Mouse (Mus musculus): Measurements from ENCODE around the gene Slc39a11. TPM values are rescaled to one million over a fixed set of nuclear protein-coding genes. Genes with fewer than 3 reads are reported as not detected.

Slc39a11 gene
- polyA plus RNA-seq, 1 experiment from 2014 or later = 41.6 TPM

- H3K27ac ChIP-seq (ENCODE audit: low read length) = no peak overlapping the region
- H3K4me2 ChIP-seq (ENCODE audit: low read length) = no peak overlapping the region
- H3K4me1 ChIP-seq (replicated peaks; ENCODE audit: control insufficient read depth, insufficient read depth, low read length) = peaks cover 24% of the 10 kb centered on the region
- no peak overlapping the region for H3K9ac ChIP-seq (replicated peaks; ENCODE audit: low read depth, low read length)
- WGBS = 72% methylated on average over 18 of the region's 18 CpGs
- H3K27me3 ChIP-seq (replicated peaks; ENCODE audit: control insufficient read depth, insufficient read depth, low read length) = no peaks in the 10 kb centered on the region
- H3K9me3 ChIP-seq (ENCODE audit: control insufficient read depth, low read length) = no peaks in the 10 kb centered on the region
- no peaks in the 10 kb centered on the region for H3K36me3 ChIP-seq (ENCODE audit: control insufficient read depth, insufficient read depth)
- H3K4me3 ChIP-seq (replicated peaks; ENCODE audit: low read length) = no peak overlapping the region
- no peak for ATAC-seq
These were observed 441.3 kb downstream of the Slc39a11 start for GRCm38 (mm10) chr11:113208521-113209072.

- Histone ChIP-seq H3K4me3 (replicated peaks; ENCODE audit: low read length) (no peak overlapping the region), H3K27me3 (replicated peaks; ENCODE audit: control insufficient read depth, insufficient read depth, low read length) (no peaks in the 10 kb centered on the region), H3K27ac (ENCODE audit: low read length) (no peak overlapping the region), H3K36me3 (ENCODE audit: control insufficient read depth, insufficient read depth) (no peaks in the 10 kb centered on the region), H3K9me3 (ENCODE audit: control insufficient read depth, low read length) (no peaks in the 10 kb centered on the region), H3K4me2 (ENCODE audit: low read length) (no peak overlapping the region), H3K9ac (replicated peaks; ENCODE audit: low read depth, low read length) (no peak overlapping the region), H3K4me1 (replicated peaks; ENCODE audit: control insufficient read depth, insufficient read depth, low read length) (peaks cover 24% of the 10 kb centered on the region)
- ATAC-seq = no peak
- WGBS = 93% methylated on average over 12 of the region's 14 CpGs
These were observed 441.9 kb downstream of the Slc39a11 start for GRCm38 (mm10) chr11:113207966-113208365.

- Histone ChIP-seq H3K4me1 (replicated peaks; ENCODE audit: control insufficient read depth, insufficient read depth, low read length) (peaks cover 17% of the 10 kb centered on the region), H3K4me3 (replicated peaks; ENCODE audit: low read length) (no peak overlapping the region), H3K4me2 (ENCODE audit: low read length) (no peak overlapping the region), H3K27ac (ENCODE audit: low read length) (peak overlapping the region; percentile 24), H3K9me3 (ENCODE audit: control insufficient read depth, low read length) (no peaks in the 10 kb centered on the region), H3K36me3 (ENCODE audit: control insufficient read depth, insufficient read depth) (no peaks in the 10 kb centered on the region), H3K27me3 (replicated peaks; ENCODE audit: control insufficient read depth, insufficient read depth, low read length) (no peaks in the 10 kb centered on the region), H3K9ac (replicated peaks; ENCODE audit: low read depth, low read length) (no peak overlapping the region)
- peak; percentile 25; the same call in 1 of the 2 replicates for ATAC-seq
- 54% methylated on average over 10 of the region's 10 CpGs for WGBS
These were observed 443.8 kb downstream of the Slc39a11 start for GRCm38 (mm10) chr11:113206099-113206498.

- WGBS = 74% methylated on average over 7 of the region's 7 CpGs
- no peaks in the 10 kb centered on the region for H3K9me3 ChIP-seq (ENCODE audit: control insufficient read depth, low read length)
- peaks cover 35% of the 10 kb centered on the region for H3K4me1 ChIP-seq (replicated peaks; ENCODE audit: control insufficient read depth, insufficient read depth, low read length)
- H3K9ac ChIP-seq (replicated peaks; ENCODE audit: low read depth, low read length) = no peak overlapping the region
- no peak for ATAC-seq
- H3K27ac ChIP-seq (ENCODE audit: low read length) = no peak overlapping the region
- H3K4me2 ChIP-seq (ENCODE audit: low read length) = no peak overlapping the region
- H3K36me3 ChIP-seq (ENCODE audit: control insufficient read depth, insufficient read depth) = no peaks in the 10 kb centered on the region
- H3K4me3 ChIP-seq (replicated peaks; ENCODE audit: low read length) = no peak overlapping the region
- no peaks in the 10 kb centered on the region for H3K27me3 ChIP-seq (replicated peaks; ENCODE audit: control insufficient read depth, insufficient read depth, low read length)
These were observed 446.9 kb downstream of the Slc39a11 start for GRCm38 (mm10) chr11:113203008-113203407.

- H3K27me3 ChIP-seq (replicated peaks; ENCODE audit: control insufficient read depth, insufficient read depth, low read length) = no peaks in the 10 kb centered on the region
These were observed 448.3 kb downstream of the Slc39a11 start for GRCm38 (mm10) chr11:113201470-113201997.

GRCm38 (mm10) chr11:113200901-113201300 is 449.0 kb downstream of the Slc39a11 start:
- Histone ChIP-seq H3K9me3 (ENCODE audit: control insufficient read depth, low read length) (no peaks in the 10 kb centered on the region), H3K4me3 (replicated peaks; ENCODE audit: low read length) (peak overlapping the region; percentile 82), H3K4me1 (replicated peaks; ENCODE audit: control insufficient read depth, insufficient read depth, low read length) (peaks cover 47% of the 10 kb centered on the region), H3K27me3 (replicated peaks; ENCODE audit: control insufficient read depth, insufficient read depth, low read length) (no peaks in the 10 kb centered on the region), H3K27ac (ENCODE audit: low read length) (no peak overlapping the region), H3K9ac (replicated peaks; ENCODE audit: low read depth, low read length) (peak overlapping the region; percentile 88), H3K36me3 (ENCODE audit: control insufficient read depth, insufficient read depth) (no peaks in the 10 kb centered on the region), H3K4me2 (ENCODE audit: low read length) (peak overlapping the region; percentile 87)
- no peak for ATAC-seq
- 3% methylated on average over 15 of the region's 15 CpGs for WGBS

More at GRCm38 (mm10) chr11:113201470-113201997, 448.3 kb downstream of the Slc39a11 start:
- Histone ChIP-seq H3K9ac (replicated peaks; ENCODE audit: low read depth, low read length) (peak overlapping the region; percentile 88), H3K4me2 (ENCODE audit: low read length) (peak overlapping the region; percentile 87), H3K36me3 (ENCODE audit: control insufficient read depth, insufficient read depth) (no peaks in the 10 kb centered on the region), H3K27ac (ENCODE audit: low read length) (peak overlapping the region; percentile 84), H3K4me3 (replicated peaks; ENCODE audit: low read length) (peak overlapping the region; percentile 82), H3K4me1 (replicated peaks; ENCODE audit: control insufficient read depth, insufficient read depth, low read length) (peaks cover 43% of the 10 kb centered on the region), H3K9me3 (ENCODE audit: control insufficient read depth, low read length) (no peaks in the 10 kb centered on the region)
- under 1% methylated on average over 42 of the region's 42 CpGs for WGBS
- peak; percentile 95 for ATAC-seq

GRCm38 (mm10) chr11:113198586-113198985 is 451.3 kb downstream of the Slc39a11 start:
- Histone ChIP-seq H3K9me3 (ENCODE audit: control insufficient read depth, low read length) (no peaks in the 10 kb centered on the region), H3K27me3 (replicated peaks; ENCODE audit: control insufficient read depth, insufficient read depth, low read length) (no peaks in the 10 kb centered on the region), H3K27ac (ENCODE audit: low read length) (no peak overlapping the region), H3K36me3 (ENCODE audit: control insufficient read depth, insufficient read depth) (no peaks in the 10 kb centered on the region), H3K4me2 (ENCODE audit: low read length) (peak overlapping the region; percentile 87), H3K9ac (replicated peaks; ENCODE audit: low read depth, low read length) (no peak overlapping the region), H3K4me3 (replicated peaks; ENCODE audit: low read length) (no peak overlapping the region), H3K4me1 (replicated peaks; ENCODE audit: control insufficient read depth, insufficient read depth, low read length) (peaks cover 48% of the 10 kb centered on the region)
- ATAC-seq = no peak
- 85% methylated on average over 15 of the region's 15 CpGs for WGBS

GRCm38 (mm10) chr11:113197624-113198023 is 452.3 kb downstream of the Slc39a11 start:
- ATAC-seq = no peak
- Histone ChIP-seq H3K27me3 (replicated peaks; ENCODE audit: control insufficient read depth, insufficient read depth, low read length) (no peaks in the 10 kb centered on the region), H3K36me3 (ENCODE audit: control insufficient read depth, insufficient read depth) (no peaks in the 10 kb centered on the region), H3K9me3 (ENCODE audit: control insufficient read depth, low read length) (no peaks in the 10 kb centered on the region), H3K9ac (replicated peaks; ENCODE audit: low read depth, low read length) (no peak overlapping the region), H3K4me3 (replicated peaks; ENCODE audit: low read length) (no peak overlapping the region), H3K4me2 (ENCODE audit: low read length) (peak overlapping the region; percentile 7; the same call in 1 of the 2 replicates), H3K4me1 (replicated peaks; ENCODE audit: control insufficient read depth, insufficient read depth, low read length) (peaks cover 55% of the 10 kb centered on the region), H3K27ac (ENCODE audit: low read length) (no peak overlapping the region)
- 86% methylated on average over 8 of the region's 8 CpGs for WGBS

GRCm38 (mm10) chr11:113196234-113197007 is 453.5 kb downstream of the Slc39a11 start:
- WGBS = 83% methylated on average over 19 of the region's 19 CpGs
- H3K4me2 ChIP-seq (ENCODE audit: low read length) = no peak overlapping the region

More at GRCm38 (mm10) chr11:113196234-113197007, 453.5 kb downstream of the Slc39a11 start:
- no peak overlapping the region for H3K4me3 ChIP-seq (replicated peaks; ENCODE audit: low read length)
- no peak for ATAC-seq
- no peak overlapping the region for H3K27ac ChIP-seq (ENCODE audit: low read length)
- H3K27me3 ChIP-seq (replicated peaks; ENCODE audit: control insufficient read depth, insufficient read depth, low read length) = no peaks in the 10 kb centered on the region
- no peaks in the 10 kb centered on the region for H3K9me3 ChIP-seq (ENCODE audit: control insufficient read depth, low read length)
- no peak overlapping the region for H3K9ac ChIP-seq (replicated peaks; ENCODE audit: low read depth, low read length)
- H3K36me3 ChIP-seq (ENCODE audit: control insufficient read depth, insufficient read depth) = no peaks in the 10 kb centered on the region
- H3K4me1 ChIP-seq (replicated peaks; ENCODE audit: control insufficient read depth, insufficient read depth, low read length) = peaks cover 65% of the 10 kb centered on the region

Measured in forebrain, embryonic 16.5 days (tissue).